Mouse (Mus musculus) midbrain, embryonic 15.5 days (tissue): Measurements from ENCODE around the gene Hras. TPM values are rescaled to one million over a fixed set of nuclear protein-coding genes. Genes with fewer than 3 reads are reported as not detected.

ENCODE experiments used
- ATAC-seq: fragments of 200-750 bp; cut with Nextera tagmentation; replicated peaks from 2 replicates; pipeline ENCODE4 v1.8.0; 2017; ENCODE audit warnings: moderate TSS enrichment
- H3K27ac ChIP-seq: fragments of 300-500 bp; sonication (generic); 2 replicates; pipeline ENCODE4 v1.5.1; 2015; ENCODE audit warnings: mild to moderate bottlenecking, inconsistent platforms
- H3K27me3 ChIP-seq: fragments of 300-500 bp; sonication (generic); replicated peaks from 2 replicates; pipeline ENCODE4 v1.6.1; 2015; ENCODE audit warnings: inconsistent platforms
- H3K36me3 ChIP-seq: fragments of 300-500 bp; sonication (generic); replicated peaks from 2 replicates; pipeline ENCODE4 v1.6.1; 2015; ENCODE audit warnings: inconsistent platforms
- H3K4me1 ChIP-seq: fragments of 300-500 bp; sonication (generic); 2 replicates; pipeline ENCODE4 v1.6.1; 2015; ENCODE audit warnings: inconsistent platforms
- H3K4me2 ChIP-seq: fragments of 300-500 bp; sonication (generic); 2 replicates; pipeline ENCODE4 v1.6.1; 2015; ENCODE audit warnings: inconsistent platforms, mild to moderate bottlenecking, moderate library complexity
- H3K4me3 ChIP-seq: fragments of 300-500 bp; sonication (generic); 2 replicates; pipeline ENCODE4 v1.5.1; 2015; ENCODE audit warnings: mild to moderate bottlenecking, inconsistent platforms
- H3K9ac ChIP-seq: fragments of 300-500 bp; sonication (generic); 2 replicates; pipeline ENCODE4 v1.6.1; 2015; ENCODE audit warnings: mild to moderate bottlenecking, inconsistent platforms
- H3K9me3 ChIP-seq: fragments of 300-500 bp; sonication (generic); 2 replicates; pipeline ENCODE4 v1.6.1; 2016; ENCODE audit warnings: inconsistent platforms
- WGBS: fragments of 180-500 bp; shearing (Covaris S2); methylation state at CpG from one replicate; pipeline ENCODE4 v1.1.7; 2015; ENCODE audit warnings: mixed read lengths; 5-methylcytosine and 5-hydroxymethylcytosine counted together
- polyA plus RNA-seq: library from polyadenylated mRNA; unstranded; fragments of >200 nt; fragmentation: Nextera tagmentation; extraction: Ambion mirVana; gene quantifications from 2 replicates; pipeline ENCODE4 v1.2.1, GENCODE M21; 2015

Gene Hras
- polyA plus RNA-seq, 1 experiment from 2014 or later = 181 TPM

DNA sequence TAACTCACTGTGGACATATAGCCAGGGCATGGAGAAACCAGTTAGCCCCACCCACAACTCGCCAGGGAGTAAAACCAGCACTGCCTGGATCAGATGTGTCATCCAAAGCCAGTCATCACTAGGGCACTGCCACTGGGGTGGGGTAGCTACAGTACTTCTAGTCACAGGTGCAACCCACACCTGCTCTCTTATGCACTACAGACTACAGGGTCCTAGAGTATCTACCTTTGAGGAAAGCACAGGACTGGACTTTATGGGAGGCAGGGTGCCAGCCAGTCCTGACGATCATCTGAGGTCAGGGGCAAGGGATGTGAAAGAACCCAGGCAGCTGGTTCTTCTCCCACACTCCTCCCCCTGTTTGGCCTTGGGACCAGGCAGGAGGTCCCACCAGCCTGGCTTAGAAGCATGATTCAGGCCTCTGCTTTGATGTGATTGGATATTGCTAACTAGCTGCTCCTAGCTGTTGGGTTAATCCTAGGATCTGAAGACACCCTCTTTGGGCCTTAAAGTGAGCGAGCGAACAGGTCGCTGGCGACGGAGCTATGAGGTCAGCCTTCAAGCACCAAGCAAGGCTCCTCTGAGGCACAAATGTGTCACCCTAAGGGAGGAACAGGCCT lies 25.8 kb downstream of the Hras start:
- 15% methylated on average over 7 of the region's 7 CpGs for WGBS
- peaks cover 18% of the 10 kb centered on the region for H3K4me1 ChIP-seq
- H3K27me3 ChIP-seq = no peaks in the 10 kb centered on the region
- peak overlapping the region; percentile 45 for H3K4me2 ChIP-seq
- no peaks in the 10 kb centered on the region for H3K9me3 ChIP-seq
- H3K36me3 ChIP-seq = no peaks in the 10 kb centered on the region
- no peak for ATAC-seq
- H3K4me3 ChIP-seq = peak overlapping the region; percentile 26
- peak overlapping the region; percentile 26; the same call in 1 of the 2 replicates for H3K9ac ChIP-seq
- H3K27ac ChIP-seq = no peak overlapping the region

DNA sequence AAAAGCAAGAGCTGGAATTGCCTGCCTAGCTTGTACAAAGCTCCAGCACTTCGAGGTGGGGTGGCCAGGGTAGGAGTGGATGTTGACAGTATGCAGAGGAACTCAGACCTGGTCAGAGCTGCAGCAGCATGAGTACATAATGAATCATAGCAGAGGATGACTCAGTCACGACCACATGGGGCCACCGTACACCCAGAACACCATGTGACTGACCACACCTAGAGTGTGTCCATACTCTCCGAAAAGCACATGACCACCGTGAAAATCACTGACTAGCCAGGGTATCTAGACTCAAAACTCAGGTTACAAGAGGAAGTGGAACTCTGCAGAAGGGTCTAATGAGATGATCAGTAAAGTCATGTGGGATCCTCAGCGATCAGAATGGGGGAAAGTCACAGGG lies 29.0 kb downstream of the Hras start:
- Histone ChIP-seq H3K36me3 (peaks cover 4% of the 10 kb centered on the region; the same call in 1 of the 2 replicates), H3K4me1 (peaks cover 10% of the 10 kb centered on the region), H3K27ac (no peak overlapping the region), H3K27me3 (no peaks in the 10 kb centered on the region), H3K4me2 (no peak overlapping the region), H3K9me3 (no peaks in the 10 kb centered on the region), H3K9ac (no peak overlapping the region), H3K4me3 (no peak overlapping the region)
- 89% methylated on average over 6 of the region's 6 CpGs for WGBS
- ATAC-seq = no peak

DNA sequence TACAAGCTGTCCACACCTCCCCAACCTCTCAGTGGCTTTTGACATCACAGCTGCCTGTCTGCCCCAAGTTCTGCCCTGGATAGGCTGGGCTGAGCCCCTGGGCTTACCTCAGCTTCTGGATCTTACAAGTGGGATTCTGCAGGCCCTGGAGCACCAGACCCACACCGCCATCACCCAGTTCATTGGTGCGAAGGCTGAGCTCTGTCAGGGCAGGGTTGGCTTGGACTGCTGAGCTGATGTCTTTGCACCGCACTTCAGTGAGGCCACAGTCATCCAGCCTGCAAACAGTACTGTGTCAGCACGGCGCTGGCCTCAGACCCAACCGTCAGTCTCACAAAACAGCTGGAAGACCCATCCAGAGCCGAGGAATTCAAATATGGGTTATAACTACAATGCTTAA lies 29.4 kb downstream of the Hras start:
- H3K9me3 ChIP-seq = no peaks in the 10 kb centered on the region
- H3K9ac ChIP-seq = no peak overlapping the region
- no peak overlapping the region for H3K4me2 ChIP-seq
- no peak for ATAC-seq
- H3K4me1 ChIP-seq = peaks cover 10% of the 10 kb centered on the region
- peaks cover 4% of the 10 kb centered on the region; the same call in 1 of the 2 replicates for H3K36me3 ChIP-seq
- H3K4me3 ChIP-seq = no peak overlapping the region
- H3K27me3 ChIP-seq = no peaks in the 10 kb centered on the region
- H3K27ac ChIP-seq = no peak overlapping the region
- WGBS = 95% methylated on average over 7 of the region's 7 CpGs

DNA sequence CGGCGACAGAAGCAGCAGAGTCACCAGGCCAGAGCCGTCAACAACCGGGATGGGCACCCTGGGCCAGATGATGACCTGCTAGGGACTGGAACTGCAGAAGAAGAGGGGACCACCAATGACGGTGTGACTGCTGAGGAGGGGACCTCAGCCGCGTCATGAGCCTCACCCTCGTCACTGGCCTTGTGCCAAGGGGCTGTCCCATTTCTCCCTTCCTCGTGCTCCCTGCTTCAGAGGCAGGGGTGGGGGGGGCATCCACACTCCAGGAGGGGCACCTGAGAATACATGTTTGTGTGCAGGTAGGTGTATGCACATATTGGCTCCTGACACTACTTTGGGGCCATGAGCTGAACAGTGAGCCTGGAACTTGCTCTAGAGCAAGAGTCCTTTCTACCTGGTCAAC lies 38.4 kb downstream of the Hras start:
- Histone ChIP-seq H3K9ac (no peak overlapping the region), H3K4me2 (no peak overlapping the region), H3K36me3 (peaks cover 10% of the 10 kb centered on the region; the same call in 1 of the 2 replicates), H3K4me1 (no peaks in the 10 kb centered on the region), H3K27ac (no peak overlapping the region), H3K9me3 (no peaks in the 10 kb centered on the region), H3K4me3 (no peak overlapping the region), H3K27me3 (no peaks in the 10 kb centered on the region)
- whole genome bisulfite sequencing = 87% methylated on average over 9 of the region's 9 CpGs
- no peak for ATAC-seq

DNA sequence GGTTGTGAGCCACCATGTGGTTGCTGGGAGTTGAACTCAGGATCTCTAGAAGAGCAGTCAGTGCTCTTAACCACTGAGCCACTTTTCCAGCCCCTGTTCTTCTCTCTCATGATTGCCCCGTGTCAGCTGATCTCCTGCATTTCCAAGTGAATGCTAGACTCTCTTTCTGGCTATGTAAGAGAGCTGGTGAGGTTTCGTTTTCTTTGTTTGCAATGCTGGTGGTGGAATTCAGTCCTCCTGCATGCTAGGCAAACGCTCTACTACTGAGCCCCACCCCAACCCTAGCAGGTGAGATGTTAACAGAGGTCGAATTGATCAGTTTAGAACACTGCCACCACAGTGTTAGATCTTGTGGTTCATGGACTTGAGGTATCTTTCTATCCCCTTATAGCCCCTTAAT lies 45.2 kb downstream of the Hras start:
- H3K27ac ChIP-seq = no peak overlapping the region
- 85% methylated on average over 4 of the region's 4 CpGs for WGBS
- H3K9ac ChIP-seq = no peak overlapping the region
- no peaks in the 10 kb centered on the region for H3K4me1 ChIP-seq
- H3K4me2 ChIP-seq = no peak overlapping the region
- H3K36me3 ChIP-seq = peaks cover 7% of the 10 kb centered on the region; the same call in 1 of the 2 replicates
- no peak overlapping the region for H3K4me3 ChIP-seq
- ATAC-seq = no peak
- H3K27me3 ChIP-seq = no peaks in the 10 kb centered on the region
- H3K9me3 ChIP-seq = no peaks in the 10 kb centered on the region

DNA sequence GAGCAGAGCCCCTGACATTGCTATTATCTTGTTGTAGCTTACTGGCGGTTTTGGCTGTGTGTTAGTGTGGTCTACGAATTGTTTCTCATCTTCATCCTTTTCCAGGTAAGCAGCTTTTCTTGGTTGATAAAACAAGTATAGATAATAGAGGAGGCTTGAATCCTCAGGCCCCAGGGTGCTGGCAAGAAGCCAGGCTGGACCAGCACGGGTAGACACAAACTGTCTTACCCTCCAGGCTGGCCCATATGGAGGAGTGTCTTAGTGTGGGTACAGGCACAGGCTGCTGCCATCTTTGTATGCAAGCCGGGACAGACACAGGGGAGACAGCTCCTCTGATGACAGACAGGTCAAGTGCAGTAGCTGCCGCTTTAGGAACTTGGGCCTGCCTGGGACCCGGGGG lies 46.8 kb downstream of the Hras start:
- no peak for ATAC-seq
- no peak overlapping the region for H3K9ac ChIP-seq
- peaks cover 7% of the 10 kb centered on the region; the same call in 1 of the 2 replicates for H3K36me3 ChIP-seq
- H3K27me3 ChIP-seq = no peaks in the 10 kb centered on the region
- no peak overlapping the region for H3K27ac ChIP-seq
- WGBS = 74% methylated on average over 6 of the region's 6 CpGs
- no peak overlapping the region for H3K4me2 ChIP-seq
- H3K4me3 ChIP-seq = no peak overlapping the region
- no peaks in the 10 kb centered on the region for H3K4me1 ChIP-seq
- H3K9me3 ChIP-seq = no peaks in the 10 kb centered on the region

DNA sequence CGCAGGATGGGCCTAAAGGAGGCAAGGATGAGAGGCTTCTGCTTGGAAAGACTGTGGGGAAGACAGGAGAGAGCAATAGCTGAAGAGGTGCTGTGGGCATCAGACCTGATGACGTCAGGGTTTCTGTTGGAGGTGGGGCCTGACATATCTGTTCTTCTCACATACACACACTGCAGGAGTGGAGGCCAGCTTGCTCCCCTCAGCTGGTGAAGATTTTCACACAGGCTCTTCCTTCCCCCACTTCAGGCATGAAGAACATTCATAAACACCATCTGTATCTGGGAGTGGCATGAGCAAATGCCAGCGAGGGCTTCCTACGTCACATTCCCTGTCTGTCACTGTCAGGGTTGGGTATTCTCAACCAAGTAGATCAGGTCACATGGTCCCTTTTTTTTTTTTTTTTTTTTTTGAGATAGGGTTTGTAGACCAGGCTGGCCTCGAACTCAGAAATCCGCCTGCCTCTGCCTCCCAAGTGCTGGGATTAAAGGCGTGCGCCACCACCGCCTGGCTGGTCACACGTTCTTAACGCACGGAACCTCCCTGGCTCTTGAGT lies 47.7 kb downstream of the Hras start:
- no peak overlapping the region for H3K4me3 ChIP-seq
- no peak overlapping the region for H3K4me2 ChIP-seq
- H3K36me3 ChIP-seq = 0 out of 2 replicates have a peak, but pooled peaks cover 7% of the 10 kb centered on the region
- H3K4me1 ChIP-seq = no peaks in the 10 kb centered on the region
- no peak overlapping the region for H3K9ac ChIP-seq
- no peak for ATAC-seq
- H3K9me3 ChIP-seq = no peaks in the 10 kb centered on the region
- whole genome bisulfite sequencing = 91% methylated on average over 12 of the region's 12 CpGs
- no peak overlapping the region for H3K27ac ChIP-seq
- no peaks in the 10 kb centered on the region for H3K27me3 ChIP-seq

DNA sequence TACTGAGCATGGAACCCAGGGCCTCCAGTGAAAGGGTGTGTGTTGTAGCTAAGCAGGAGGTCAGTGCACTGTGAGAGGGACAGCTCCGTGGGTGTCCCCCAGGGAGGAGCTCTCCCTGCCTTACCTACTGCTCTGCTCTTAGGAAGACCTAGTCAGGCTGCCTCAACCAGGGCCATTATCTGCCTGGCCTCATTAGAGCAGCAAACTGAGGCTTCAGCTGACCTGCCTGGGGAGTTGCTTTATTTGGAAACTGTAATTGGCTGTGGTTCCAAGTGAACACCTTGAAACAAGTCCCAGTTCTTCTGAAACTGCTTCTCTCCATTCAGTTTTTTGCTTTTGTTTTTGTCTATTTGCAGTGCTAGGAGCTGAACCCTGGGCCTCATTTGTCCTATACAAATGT lies 48.4 kb downstream of the Hras start:
- Histone ChIP-seq H3K9ac (no peak overlapping the region), H3K27me3 (no peaks in the 10 kb centered on the region), H3K9me3 (no peaks in the 10 kb centered on the region), H3K36me3 (0 out of 2 replicates have a peak, but pooled peaks cover 7% of the 10 kb centered on the region), H3K4me2 (no peak overlapping the region), H3K4me1 (no peaks in the 10 kb centered on the region), H3K27ac (no peak overlapping the region), H3K4me3 (no peak overlapping the region)
- no peak for ATAC-seq
- 82% methylated on average over 1 of the region's 1 CpGs for WGBS

DNA sequence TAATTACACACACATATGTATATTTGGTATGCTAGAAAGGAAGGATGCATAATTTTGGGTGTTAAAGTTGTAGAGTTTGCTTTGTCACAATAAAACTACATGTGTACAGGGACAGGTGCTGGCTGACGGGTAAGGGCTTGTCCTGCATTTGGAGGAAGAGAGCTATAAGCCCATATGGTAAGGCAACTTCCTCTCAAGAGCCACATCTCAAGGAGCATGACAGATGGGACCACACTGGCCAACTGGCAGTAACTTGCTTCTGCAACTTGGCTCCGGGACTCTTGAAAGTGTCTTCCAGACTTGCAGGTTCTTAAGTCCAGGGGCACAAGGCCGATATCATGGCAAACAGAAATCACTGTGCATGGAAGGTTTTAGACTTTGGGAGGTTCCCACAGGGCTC lies 49.2 kb downstream of the Hras start:
- WGBS = 94% methylated on average over 3 of the region's 3 CpGs
- H3K27me3 ChIP-seq = no peaks in the 10 kb centered on the region
- no peak overlapping the region for H3K4me2 ChIP-seq
- H3K9ac ChIP-seq = no peak overlapping the region
- H3K4me3 ChIP-seq = no peak overlapping the region
- no peaks in the 10 kb centered on the region for H3K4me1 ChIP-seq
- no peaks in the 10 kb centered on the region for H3K9me3 ChIP-seq
- ATAC-seq = no peak
- 0 out of 2 replicates have a peak, but pooled peaks cover 7% of the 10 kb centered on the region for H3K36me3 ChIP-seq
- H3K27ac ChIP-seq = no peak overlapping the region

DNA sequence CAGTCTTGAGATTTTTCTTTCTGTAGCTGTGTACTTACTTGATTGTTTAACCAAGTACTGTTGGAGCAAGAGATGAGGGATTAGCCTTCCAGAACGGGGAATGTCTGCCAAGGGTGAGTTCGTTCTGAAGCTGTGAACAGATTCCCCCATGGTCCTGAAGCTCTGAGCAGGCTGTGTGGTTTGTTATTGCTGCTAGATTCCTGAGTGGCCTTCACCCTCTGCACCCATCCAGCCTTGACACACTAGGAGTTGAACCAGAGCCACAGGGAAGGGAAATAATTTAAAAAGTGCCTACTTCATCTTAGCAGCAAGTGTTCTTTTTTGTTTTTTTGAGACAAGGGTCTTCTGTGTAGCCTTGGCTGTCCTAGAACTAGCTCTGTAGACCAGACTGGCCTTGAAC lies 49.9 kb downstream of the Hras start:
- no peak overlapping the region for H3K4me2 ChIP-seq
- no peaks in the 10 kb centered on the region for H3K9me3 ChIP-seq
- WGBS = 82% methylated on average over 2 of the region's 2 CpGs
- no peak overlapping the region for H3K27ac ChIP-seq
- no peaks in the 10 kb centered on the region for H3K4me1 ChIP-seq
- no peak overlapping the region for H3K9ac ChIP-seq
- H3K27me3 ChIP-seq = no peaks in the 10 kb centered on the region
- ATAC-seq = no peak
- no peak overlapping the region for H3K4me3 ChIP-seq
- H3K36me3 ChIP-seq = peaks cover 7% of the 10 kb centered on the region; the same call in 1 of the 2 replicates

DNA sequence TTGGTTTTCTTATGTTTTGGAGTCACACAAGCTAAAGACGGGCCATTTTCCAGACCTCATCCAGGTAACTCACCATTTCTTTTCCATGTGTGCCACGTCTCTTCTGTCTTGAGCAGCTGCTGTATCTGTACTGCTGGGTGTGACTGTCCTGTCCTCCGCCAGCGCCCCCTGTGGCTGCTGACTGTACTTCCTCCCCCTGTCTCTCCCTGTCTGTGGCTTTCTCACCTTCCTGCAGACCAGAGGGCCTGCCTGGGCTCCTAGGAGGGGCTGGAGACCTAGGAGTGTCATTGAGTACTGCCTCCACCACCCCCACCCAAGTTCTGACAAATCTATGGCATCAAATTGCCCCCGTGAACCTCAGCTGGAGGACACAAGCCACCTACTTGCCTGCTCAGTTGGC lies 50.7 kb downstream of the Hras start:
- H3K4me3 ChIP-seq = no peak overlapping the region
- no peaks in the 10 kb centered on the region for H3K27me3 ChIP-seq
- no peak overlapping the region for H3K9ac ChIP-seq
- 53% methylated on average over 5 of the region's 5 CpGs for WGBS
- no peak for ATAC-seq
- H3K9me3 ChIP-seq = no peaks in the 10 kb centered on the region
- H3K27ac ChIP-seq = no peak overlapping the region
- H3K36me3 ChIP-seq = peaks cover 12% of the 10 kb centered on the region; the same call in 1 of the 2 replicates
- no peaks in the 10 kb centered on the region for H3K4me1 ChIP-seq
- no peak overlapping the region for H3K4me2 ChIP-seq

DNA sequence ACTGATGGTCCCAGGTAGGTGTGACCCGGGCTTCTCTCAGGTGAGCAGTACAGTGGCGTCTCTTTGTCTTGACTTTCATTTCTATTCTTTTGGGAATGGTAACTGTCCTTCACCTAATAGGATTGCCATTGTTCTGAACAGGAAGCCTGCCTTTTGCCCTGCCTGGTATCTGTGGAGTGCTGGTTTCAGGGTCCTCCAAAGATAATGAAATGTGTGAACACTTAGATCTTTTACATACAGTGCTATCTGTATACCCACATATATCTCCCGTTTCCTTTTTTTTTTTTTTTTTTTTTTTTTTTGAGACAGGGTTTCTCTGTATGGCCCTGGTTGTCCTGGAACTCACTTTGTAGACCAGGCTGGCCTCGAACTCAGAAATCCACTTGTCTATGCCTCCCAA lies 52.5 kb downstream of the Hras start:
- no peak overlapping the region for H3K4me2 ChIP-seq
- 95% methylated on average over 4 of the region's 4 CpGs for WGBS

More for the DNA sequence above, 52.5 kb downstream of the Hras start:
- Histone ChIP-seq H3K4me1 (no peaks in the 10 kb centered on the region), H3K27me3 (no peaks in the 10 kb centered on the region), H3K9me3 (no peaks in the 10 kb centered on the region), H3K9ac (no peak overlapping the region), H3K27ac (no peak overlapping the region), H3K36me3 (peaks cover 15% of the 10 kb centered on the region; the same call in 1 of the 2 replicates), H3K4me3 (no peak overlapping the region)
- no peak for ATAC-seq
